In the genomic region with DNA sequence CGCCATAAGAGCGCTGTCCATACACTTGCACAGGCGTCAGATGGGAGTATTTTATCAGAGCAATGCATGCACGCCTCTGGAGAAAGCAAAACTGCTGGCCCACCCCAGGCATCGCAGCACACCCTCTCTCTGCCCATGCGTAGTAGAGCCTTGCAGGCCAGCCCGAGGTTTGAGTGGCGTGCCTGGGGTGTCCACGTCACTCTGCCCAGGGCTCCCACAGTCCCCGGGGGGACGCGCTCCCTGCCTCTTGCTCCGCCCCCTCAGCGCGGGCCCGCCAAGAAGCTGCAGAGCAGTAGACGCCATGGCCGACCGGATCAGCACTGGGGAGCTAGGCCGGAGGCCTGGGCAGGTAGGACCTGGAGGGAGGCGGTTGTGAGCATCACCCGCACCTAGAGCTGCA, we compare ENCODE assay signal across 31 mouse cellular contexts. TPM values are rescaled to one million over a fixed set of nuclear protein-coding genes. Genes with fewer than 3 reads are reported as not detected.
DNase-seq lines count a peak whose midpoint lies in the region; ATAC-seq lines count a peak whose summit lies in the region.
"Had no signal": no experiment of that assay in that cellular context is flagged by ENCODE, and none has a peak within 500 bp of the region (broad histone marks: within the 10 kb centered on the region; RNA-seq: fewer than 3 reads in every experiment).

A gene (plus strand): TSS at position 263 of the 400 bp plus-strand sequence.

- no peak for DNase-seq in embryonic facial prominence, embryonic 10.5 days (ENCODE audit: low spot score)
- DNase-seq in midbrain, embryonic 10.5 days (ENCODE audit: low spot score), result no peak
- DNase-seq in ZHBTc4 (ENCODE audit: low read depth, low spot score), result peak; percentile 74
- peak; percentile 54 for DNase-seq in testis, postnatal 10 days (ENCODE audit: low spot score)
- DNase-seq in limb, embryonic 10.5 days (ENCODE audit: low spot score), result no peak
- no peak for DNase-seq in embryo, embryonic 10 days (ENCODE audit: low spot score)
- DNase-seq: cerebellum, adult 11 months; cerebellum, adult 9-11 months; heart, postnatal 10 days; kidney, adult 2 months; left cerebral cortex, postnatal 4 days; liver; lung, postnatal 36 days; right cerebral cortex, postnatal 4 days; thymus, postnatal 14 days had no signal

- no peak within 1 kb of the TSS for H3K27ac ChIP-seq in embryonic facial prominence, embryonic 12.5 days
- no peak within 1 kb of the TSS for H3K27ac ChIP-seq in embryonic facial prominence, embryonic 10.5 days (replicated peaks)
- no peak within 1 kb of the TSS for H3K27ac ChIP-seq in midbrain, embryonic 12.5 days (replicated peaks)
- no peak within 1 kb of the TSS for H3K27ac ChIP-seq in midbrain, embryonic 10.5 days (replicated peaks)
- no peak within 1 kb of the TSS; the same call in 1 of the 2 replicates for H3K27ac ChIP-seq in limb, embryonic 10.5 days
- H3K27ac ChIP-seq: forebrain, embryonic 15.5 days; heart, embryonic 10.5 days; hindbrain, embryonic 12.5 days; kidney, postnatal 0 days; left cerebral cortex, adult 2 months; liver, embryonic 15.5 days; lung, embryonic 15.5 days; neural tube, embryonic 12.5 days had no signal

- 94% methylated on average over 22 of the region's 22 CpGs for WGBS in embryonic facial prominence, embryonic 12.5 days
- 93% methylated on average over 22 of the region's 22 CpGs for WGBS in embryonic facial prominence, embryonic 10.5 days
- 94% methylated on average over 22 of the region's 22 CpGs for WGBS in midbrain, embryonic 12.5 days
- 94% methylated on average over 22 of the region's 22 CpGs for WGBS in midbrain, embryonic 10.5 days
- WGBS in limb, embryonic 10.5 days, result 94% methylated on average over 22 of the region's 22 CpGs

- H3K9ac ChIP-seq in embryonic facial prominence, embryonic 12.5 days, result no peak within 1 kb of the TSS
- H3K9ac ChIP-seq in midbrain, embryonic 12.5 days (replicated peaks), result no peak within 1 kb of the TSS
- H3K9ac ChIP-seq: forebrain, embryonic 15.5 days; hindbrain, embryonic 12.5 days; liver, embryonic 15.5 days; lung, embryonic 15.5 days; neural tube, embryonic 12.5 days had no signal

- no peaks in the 10 kb centered on the region for H3K4me1 ChIP-seq in embryonic facial prominence, embryonic 12.5 days
- H3K4me1 ChIP-seq in embryonic facial prominence, embryonic 10.5 days, result peaks cover 11% of the 10 kb centered on the region
- H3K4me1 ChIP-seq in midbrain, embryonic 12.5 days, result no peaks in the 10 kb centered on the region; the same call in 1 of the 2 replicates
- peaks cover 12% of the 10 kb centered on the region for H3K4me1 ChIP-seq in midbrain, embryonic 10.5 days
- H3K4me1 ChIP-seq in limb, embryonic 10.5 days, result 0 out of 2 replicates have a peak, but pooled peaks cover 3% of the 10 kb centered on the region
- H3K4me1 ChIP-seq: forebrain, embryonic 15.5 days; hindbrain, embryonic 12.5 days; liver, embryonic 15.5 days; lung, embryonic 15.5 days; megakaryocyte, embryonic 14.5 days; neural tube, embryonic 12.5 days had no signal

- no peaks in the 10 kb centered on the region for H3K27me3 ChIP-seq in embryonic facial prominence, embryonic 12.5 days
- H3K27me3 ChIP-seq in embryonic facial prominence, embryonic 10.5 days (replicated peaks; ENCODE audit: low read depth, poor library complexity, severe bottlenecking), result no peaks in the 10 kb centered on the region
- no peaks in the 10 kb centered on the region for H3K27me3 ChIP-seq in midbrain, embryonic 12.5 days
- H3K27me3 ChIP-seq in midbrain, embryonic 10.5 days (ENCODE audit: low read depth, poor library complexity, severe bottlenecking), result no peaks in the 10 kb centered on the region
- H3K27me3 ChIP-seq in limb, embryonic 10.5 days (ENCODE audit: low read depth, poor library complexity, severe bottlenecking), result no peaks in the 10 kb centered on the region
- H3K27me3 ChIP-seq: forebrain, embryonic 15.5 days; hindbrain, embryonic 12.5 days; liver, embryonic 15.5 days; lung, embryonic 15.5 days; megakaryocyte, embryonic 14.5 days; neural tube, embryonic 12.5 days had no signal

- H3K4me2 ChIP-seq in embryonic facial prominence, embryonic 12.5 days (replicated peaks), result no peak within 1 kb of the TSS
- no peak within 1 kb of the TSS for H3K4me2 ChIP-seq in midbrain, embryonic 12.5 days (replicated peaks)
- H3K4me2 ChIP-seq: forebrain, embryonic 15.5 days; hindbrain, embryonic 12.5 days; liver, embryonic 15.5 days; lung, embryonic 15.5 days; neural tube, embryonic 12.5 days had no signal

- H3K4me3 ChIP-seq in embryonic facial prominence, embryonic 12.5 days, result no peak within 1 kb of the TSS
- H3K4me3 ChIP-seq in embryonic facial prominence, embryonic 10.5 days, result no peak within 1 kb of the TSS
- H3K4me3 ChIP-seq in midbrain, embryonic 12.5 days, result no peak within 1 kb of the TSS
- H3K4me3 ChIP-seq in midbrain, embryonic 10.5 days, result no peak within 1 kb of the TSS
- H3K4me3 ChIP-seq in limb, embryonic 10.5 days, result no peak within 1 kb of the TSS
- H3K4me3 ChIP-seq: forebrain, embryonic 15.5 days; heart, embryonic 10.5 days; hindbrain, embryonic 12.5 days; left cerebral cortex, adult 2 months; liver, embryonic 15.5 days; lung, embryonic 15.5 days; megakaryocyte, embryonic 14.5 days; neural tube, embryonic 12.5 days had no signal

- H3K36me3 ChIP-seq in embryonic facial prominence, embryonic 12.5 days, result no peaks in the 10 kb centered on the region
- no peaks in the 10 kb centered on the region for H3K36me3 ChIP-seq in embryonic facial prominence, embryonic 10.5 days (replicated peaks)
- no peaks in the 10 kb centered on the region for H3K36me3 ChIP-seq in midbrain, embryonic 12.5 days
- H3K36me3 ChIP-seq in midbrain, embryonic 10.5 days, result no peaks in the 10 kb centered on the region
- no peaks in the 10 kb centered on the region for H3K36me3 ChIP-seq in limb, embryonic 10.5 days
- H3K36me3 ChIP-seq: forebrain, embryonic 15.5 days; G1E; heart, embryonic 10.5 days; hindbrain, embryonic 12.5 days; liver, embryonic 15.5 days; lung, embryonic 15.5 days; neural tube, embryonic 12.5 days had no signal

- 0 out of 2 replicates have a peak, but pooled peaks have one; percentile 47 for ATAC-seq in embryonic facial prominence, embryonic 12.5 days (ENCODE audit: insufficient number of reproducible peaks, insufficient read depth, low FRiP score, low TSS enrichment)
- 0 out of 2 replicates have a peak, but pooled peaks have one; percentile 19 for ATAC-seq in midbrain, embryonic 12.5 days (ENCODE audit: low FRiP score, low read depth)
- ATAC-seq: forebrain, embryonic 15.5 days had no signal

- H3K9me3 ChIP-seq in embryonic facial prominence, embryonic 12.5 days, result no peaks in the 10 kb centered on the region
- H3K9me3 ChIP-seq in embryonic facial prominence, embryonic 10.5 days, result peaks cover 7% of the 10 kb centered on the region; the same call in 1 of the 2 replicates
- no peaks in the 10 kb centered on the region for H3K9me3 ChIP-seq in midbrain, embryonic 12.5 days
- H3K9me3 ChIP-seq in midbrain, embryonic 10.5 days (replicated peaks), result no peaks in the 10 kb centered on the region; the same call in 1 of the 2 replicates
- H3K9me3 ChIP-seq in limb, embryonic 10.5 days (replicated peaks), result no peaks in the 10 kb centered on the region
- H3K9me3 ChIP-seq: forebrain, embryonic 15.5 days; heart, embryonic 10.5 days; hindbrain, embryonic 12.5 days; liver, embryonic 15.5 days; lung, embryonic 15.5 days; neural tube, embryonic 12.5 days had no signal

RNA-seq across cellular contexts. Expression of the gene that starts here (rescaled TPM):
- not detected in 2 replicates for polyA plus RNA-seq in embryonic facial prominence, embryonic 12.5 days (2016; fragmentation: Nextera tagmentation; extraction: Ambion mirVana)
- not detected in 2 replicates for polyA plus RNA-seq in embryonic facial prominence, embryonic 10.5 days (2016; fragmentation: Nextera tagmentation; extraction: Ambion mirVana)
- not detected in 2 replicates for polyA plus RNA-seq in midbrain, embryonic 12.5 days (2016; fragmentation: Nextera tagmentation; extraction: Ambion mirVana)
- polyA plus RNA-seq in midbrain, embryonic 10.5 days (2016; fragmentation: Nextera tagmentation; extraction: Ambion mirVana), result 0.05 TPM in 1 of 2 replicates, not detected in the other
- not detected in 2 replicates for polyA plus RNA-seq in limb, embryonic 10.5 days (2016; fragmentation: Nextera tagmentation; extraction: Ambion mirVana)
- polyA plus RNA-seq: cortical plate, adult 2 months; forebrain, embryonic 15.5 days; G1E; hindbrain, embryonic 12.5 days; intestine, embryonic 14.5 days; kidney, adult 2 months; kidney, postnatal 0 days; large intestine, adult 2 months; liver, embryonic 15.5 days; neural tube, embryonic 12.5 days; stomach, embryonic 14.5 days had no signal

Comparison
In these comparisons a context has a peak if more than half of its experiments do, and no peak if none do; other contexts are left out.
1. Peak in ATAC-seq in embryonic facial prominence, embryonic 12.5 days; RNA of the gene not detected or under 1 TPM.
2. Peak in ATAC-seq in midbrain, embryonic 12.5 days; RNA of the gene not detected or under 1 TPM.
3. DNase-seq: peak in ZHBTc4 (single experiment) and testis, postnatal 10 days (single experiment); none in embryonic facial prominence, embryonic 10.5 days (single experiment), midbrain, embryonic 10.5 days (single experiment), limb, embryonic 10.5 days (single experiment) and embryo, embryonic 10 days (single experiment).